Mouse (Mus musculus) megakaryocyte, embryonic 14.5 days (primary cell): Measurements from ENCODE around the gene Als2cr12.

Source experiments
- FLI1 ChIP-seq: IDR thresholded peaks from 2 replicates; pipeline ENCODE4 v1.6.1; 2012; ENCODE audit warnings: low read length, inconsistent platforms, mixed read lengths
- GATA1 ChIP-seq: IDR thresholded peaks from 3 replicates; pipeline ENCODE4 v1.6.1; 2012; ENCODE audit warnings: mixed read lengths, low read length, inconsistent platforms, borderline replicate concordance

DNA sequence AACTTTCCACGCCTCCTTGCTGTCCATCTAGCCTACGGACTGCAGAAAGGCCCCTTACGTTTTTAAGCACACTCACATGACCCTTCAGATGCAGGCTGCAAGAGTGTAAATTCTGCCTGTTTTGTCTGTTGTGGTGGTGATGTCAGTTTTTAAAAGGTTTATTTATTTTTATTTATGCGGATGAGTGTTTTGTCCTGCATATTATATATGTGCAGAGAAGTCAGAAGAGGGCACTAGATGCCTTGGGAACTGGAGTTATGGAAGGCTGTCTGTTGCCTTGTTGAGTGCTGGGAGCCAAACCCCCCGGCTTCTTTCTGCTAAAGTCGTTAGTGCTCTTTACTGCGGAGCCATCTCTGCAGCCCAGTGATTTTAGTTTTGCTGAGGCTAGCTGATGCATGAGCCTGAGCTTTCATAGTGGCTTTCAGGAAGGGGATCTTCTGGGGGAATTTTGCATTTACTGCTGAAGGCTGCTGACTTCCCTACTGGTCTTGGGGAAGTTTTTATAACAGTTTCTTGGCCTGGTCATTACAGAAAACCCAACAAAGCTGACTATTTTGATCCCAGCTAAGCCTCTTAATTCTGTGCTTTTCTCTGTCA, 28.1 kb upstream of the Als2cr12 start:
- no peak for TF ChIP-seq GATA1
- no peak for TF ChIP-seq FLI1
